Mouse (Mus musculus) mesoderm, embryonic 11.5 days (tissue): Measurements from ENCODE around the gene Gas2.

ENCODE experiments used
- DNase-seq: peaks from one replicate; pipeline ENCODE4 v3.0.0-alpha.2; 2012; ENCODE audit warnings: low read depth, low spot score

Gas2 gene

DNA sequence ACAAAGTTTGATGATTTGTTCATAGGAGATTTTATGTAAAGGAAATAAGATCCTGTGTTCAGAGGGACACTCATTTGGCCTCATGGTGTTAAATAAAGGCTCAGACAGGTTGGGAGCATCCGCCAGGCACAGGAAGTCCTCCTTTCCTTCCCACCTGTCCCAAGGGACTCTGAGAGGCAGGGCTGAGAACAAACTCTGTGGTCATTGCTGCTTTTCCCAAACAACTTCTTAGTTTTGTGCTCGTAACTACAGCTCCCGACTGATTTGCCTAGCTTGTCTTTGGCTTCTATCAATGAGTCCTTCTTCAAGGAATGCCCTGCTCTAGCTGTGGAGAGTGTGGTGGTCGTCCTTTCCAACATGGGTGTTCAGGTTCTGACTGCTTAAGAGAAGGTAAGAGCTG is 18.3 kb downstream of the Gas2 start:
- DNase-seq, result no peak

DNA sequence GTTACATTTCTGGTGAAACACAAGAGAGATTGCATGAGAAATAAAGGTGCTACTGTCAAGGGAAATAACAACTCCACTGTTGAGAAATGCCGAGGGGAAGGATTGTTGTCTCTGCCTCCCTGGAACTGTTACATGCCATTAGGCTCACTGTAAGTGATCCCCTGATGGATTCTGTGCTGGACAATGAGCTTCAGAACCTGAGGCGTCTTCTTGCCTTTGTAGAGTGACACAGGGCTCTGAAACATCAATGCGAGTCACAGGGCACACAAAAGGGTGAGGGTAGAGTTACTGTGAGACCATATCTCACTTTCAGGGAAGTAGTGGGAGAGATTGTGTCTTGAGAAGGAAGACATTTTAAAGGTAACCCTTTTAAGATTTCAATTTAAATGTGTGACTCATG is 23.5 kb downstream of the Gas2 start:
- DNase-seq, result no peak

DNA sequence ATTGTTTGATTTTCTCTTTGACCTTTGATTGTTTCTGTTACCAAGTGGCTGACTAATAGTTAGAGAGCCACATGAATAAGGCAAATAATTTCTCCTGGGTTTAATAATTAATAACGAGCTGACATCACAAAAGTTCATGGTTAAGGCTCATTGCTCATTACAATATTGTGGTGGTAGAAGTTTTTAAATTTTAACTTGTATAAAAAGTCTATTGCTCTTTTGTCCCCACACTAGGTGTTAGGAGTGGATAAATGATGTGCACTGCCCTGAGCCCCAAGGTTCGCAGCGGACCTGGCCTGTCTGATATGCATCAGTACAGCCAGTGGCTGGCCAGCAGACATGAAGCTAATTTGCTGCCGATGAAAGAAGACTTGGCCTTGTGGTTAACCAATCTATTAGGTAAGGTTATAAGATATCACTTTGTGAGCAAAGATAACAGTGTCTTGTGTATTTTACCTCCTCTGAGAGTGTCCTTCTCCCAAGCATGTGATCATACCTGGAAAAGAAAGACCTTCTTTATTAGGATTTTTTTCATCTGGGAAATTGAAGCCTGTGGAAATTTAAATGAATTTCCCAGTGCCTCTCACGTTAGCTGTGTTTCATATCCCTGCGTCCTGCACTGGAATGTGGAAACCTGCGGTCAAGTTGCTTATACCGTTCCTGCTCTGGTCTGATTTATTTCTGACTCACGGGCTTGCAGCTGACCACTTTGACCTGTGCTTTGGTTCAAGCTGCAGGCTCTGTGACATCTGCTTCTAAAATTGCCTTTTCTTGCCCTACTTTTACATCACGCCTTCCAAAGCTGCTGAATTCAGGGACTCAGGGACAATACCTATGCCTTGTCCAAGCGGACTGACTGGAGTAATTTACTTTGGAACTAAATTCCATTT is 26.1 kb downstream of the Gas2 start:
- DNase-seq, result no peak

DNA sequence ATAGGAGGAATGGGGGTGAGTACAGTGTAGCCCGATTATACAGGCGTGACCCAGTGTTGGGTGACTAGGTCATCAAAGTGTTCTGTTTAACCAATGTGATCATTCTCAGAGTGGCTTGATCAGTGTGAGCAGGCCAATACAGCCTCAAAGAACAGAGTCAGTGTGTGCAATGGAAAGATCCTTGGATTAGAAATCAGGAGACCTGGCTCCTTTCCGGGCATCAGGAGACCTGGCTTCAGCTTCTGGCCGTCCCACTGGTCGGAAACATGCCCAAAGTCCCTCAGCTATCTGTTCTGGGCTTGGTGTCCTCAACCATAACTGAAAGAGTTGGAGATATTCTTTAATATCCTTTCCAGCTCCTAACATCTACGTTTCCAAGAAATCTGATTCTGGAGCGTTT is 27.8 kb downstream of the Gas2 start:
- no peak for DNase-seq

DNA sequence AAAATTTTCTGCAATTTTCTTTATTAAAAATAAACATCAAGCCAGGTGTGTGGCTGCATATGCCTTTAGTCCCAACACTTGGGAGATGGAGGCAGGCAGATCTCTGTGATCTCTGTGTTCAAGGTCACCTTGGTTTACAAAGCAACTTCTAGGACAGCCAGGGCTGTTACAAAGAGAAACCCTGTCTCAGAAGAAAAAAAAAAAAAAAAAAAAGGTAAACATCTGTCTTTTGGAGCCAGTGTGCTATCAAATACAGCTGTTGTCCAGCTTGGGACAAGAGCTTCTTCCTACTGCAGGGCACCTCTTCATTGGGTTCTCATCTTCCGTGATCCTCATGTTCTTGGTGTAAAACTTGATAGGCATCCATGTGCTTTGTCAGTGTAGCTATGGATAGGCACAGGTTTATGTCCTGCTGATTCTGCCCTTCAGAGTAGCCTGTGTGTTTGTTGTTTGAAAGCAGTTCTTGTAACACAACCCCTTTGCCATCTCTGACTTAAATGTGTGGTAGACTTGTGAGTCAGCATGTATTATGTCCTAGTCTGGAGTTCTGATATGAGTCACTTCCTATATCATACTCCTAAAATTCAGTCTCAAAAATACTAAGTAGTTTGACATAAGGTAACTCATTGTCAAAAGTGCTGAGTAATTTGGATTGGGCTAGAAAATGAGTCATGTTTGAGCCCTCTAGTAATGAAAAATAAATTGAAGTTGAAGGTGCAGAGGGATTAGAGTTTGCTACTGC is 30.6 kb downstream of the Gas2 start:
- DNase-seq, result no peak

DNA sequence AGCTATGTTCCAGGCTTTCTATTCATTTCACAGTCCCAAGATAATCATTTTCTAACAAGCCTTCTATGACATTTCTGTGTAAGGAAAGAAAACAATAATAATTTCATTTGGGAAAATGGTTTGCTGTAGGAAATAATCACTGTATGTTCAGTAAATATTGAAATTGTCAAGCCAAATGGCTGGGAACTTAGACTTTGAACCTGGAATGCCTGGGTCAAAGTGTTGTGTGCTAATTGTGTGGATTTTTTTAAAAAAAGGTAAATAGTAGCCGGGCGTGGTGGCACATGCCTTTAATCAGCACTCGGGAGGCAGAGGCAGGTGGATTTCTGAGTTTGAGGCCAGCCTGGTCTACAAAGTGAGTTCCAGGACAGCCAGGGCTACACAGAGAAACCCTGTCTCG is 31.2 kb downstream of the Gas2 start:
- no peak for DNase-seq

DNA sequence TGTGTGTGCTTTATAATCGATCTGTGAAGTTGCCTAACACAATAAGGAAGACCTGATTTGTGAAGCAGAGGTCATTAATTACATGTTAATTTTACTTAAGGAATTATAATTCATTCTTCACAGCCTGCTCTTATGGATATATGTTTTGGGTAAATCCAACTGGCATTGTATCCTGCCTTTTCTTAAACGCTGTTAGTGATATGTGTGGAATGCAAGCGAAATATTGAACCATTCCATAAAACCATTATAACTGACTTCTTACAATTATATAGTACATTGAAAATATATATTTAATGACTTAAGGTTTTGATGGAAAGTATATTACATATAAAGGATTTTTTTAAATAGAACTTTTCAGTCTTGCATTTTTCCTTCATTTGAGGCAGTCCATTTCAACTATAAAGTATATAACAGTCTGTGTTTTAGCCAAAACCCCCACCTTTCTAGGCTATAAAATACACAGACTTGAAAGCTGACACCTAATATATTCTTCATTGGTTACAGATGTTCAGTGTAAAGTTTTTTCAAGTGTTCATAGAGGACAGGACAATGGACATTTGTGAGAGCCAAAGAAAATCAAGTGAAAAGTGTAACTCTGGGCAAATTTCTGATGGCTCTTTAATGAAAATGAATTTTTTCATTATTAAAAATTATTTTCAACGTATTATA is 32.5 kb downstream of the Gas2 start:
- no peak for DNase-seq

DNA sequence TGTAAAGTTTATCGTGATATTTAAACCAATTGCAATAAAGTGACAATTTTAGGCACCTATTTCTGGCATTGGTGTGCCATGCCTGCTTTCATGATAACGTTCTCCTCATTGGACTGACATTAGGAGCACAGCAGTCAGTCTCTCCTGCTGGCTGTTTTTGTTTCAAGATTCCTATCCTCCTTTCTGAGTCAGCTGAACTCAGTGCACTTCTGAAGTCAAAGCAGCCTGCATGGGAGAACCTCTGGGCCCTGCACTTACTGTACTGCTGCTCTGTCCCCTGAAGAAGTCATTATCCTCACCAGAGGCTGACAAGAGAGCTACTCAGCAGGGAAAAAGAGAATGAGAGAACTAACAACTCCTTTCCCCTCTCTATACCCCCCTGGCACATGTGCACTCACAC is 33.1 kb downstream of the Gas2 start:
- DNase-seq, result peak; percentile 23

DNA sequence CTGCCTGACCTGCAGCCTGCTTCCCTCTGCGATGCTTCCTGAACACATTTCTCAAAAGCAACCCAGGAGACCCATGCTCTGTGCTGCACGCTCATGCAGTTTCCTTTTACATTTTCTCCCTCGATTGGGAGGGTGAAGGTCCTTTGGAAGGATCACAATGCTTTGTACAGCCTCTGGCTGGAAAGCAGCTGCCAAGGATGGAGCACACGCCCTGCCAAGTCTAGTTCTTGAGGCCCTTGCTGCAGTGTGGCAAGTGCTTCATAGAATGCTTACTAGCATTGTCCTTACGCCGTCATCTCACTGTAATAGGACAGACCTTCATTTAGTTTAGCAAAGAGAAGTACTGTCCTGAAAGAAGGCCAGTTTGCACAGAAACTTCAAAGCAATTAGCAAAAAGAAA is 37.3 kb downstream of the Gas2 start:
- no peak for DNase-seq

DNA sequence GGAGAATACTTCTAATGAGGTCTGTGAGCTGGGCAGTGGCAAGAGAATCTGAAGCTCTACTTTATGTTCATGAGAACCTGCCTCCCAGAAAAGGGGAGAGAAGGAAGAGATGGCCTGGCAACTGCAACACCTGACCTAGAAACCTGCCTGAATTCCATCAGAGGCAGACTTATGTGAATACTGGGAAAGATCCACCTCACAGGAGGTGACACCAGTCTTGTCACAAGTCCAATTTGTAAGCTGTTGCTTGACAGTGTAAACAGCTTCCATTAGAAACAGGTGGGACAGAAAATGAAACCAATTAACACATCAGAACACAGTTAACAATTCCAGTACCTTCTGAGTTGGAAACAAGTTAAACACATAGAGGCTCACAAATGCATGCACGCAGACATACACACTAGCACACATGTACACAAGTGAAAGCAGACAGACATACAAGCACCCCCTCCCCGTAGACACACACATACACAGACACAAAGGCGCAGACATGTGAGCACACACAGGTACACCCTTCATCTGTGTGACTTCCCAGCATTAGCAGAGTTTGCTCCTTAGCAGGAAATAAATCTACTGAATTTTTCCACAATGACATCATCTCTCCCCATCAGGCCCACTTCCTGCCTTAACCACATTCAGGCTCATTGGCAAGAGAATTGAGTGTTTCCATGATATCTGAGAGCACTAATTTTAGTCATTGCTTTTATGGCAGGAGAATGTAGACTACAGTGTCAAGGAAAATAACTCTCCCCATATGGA is 51.7 kb downstream of the Gas2 start:
- DNase-seq, result peak; percentile 49

DNA sequence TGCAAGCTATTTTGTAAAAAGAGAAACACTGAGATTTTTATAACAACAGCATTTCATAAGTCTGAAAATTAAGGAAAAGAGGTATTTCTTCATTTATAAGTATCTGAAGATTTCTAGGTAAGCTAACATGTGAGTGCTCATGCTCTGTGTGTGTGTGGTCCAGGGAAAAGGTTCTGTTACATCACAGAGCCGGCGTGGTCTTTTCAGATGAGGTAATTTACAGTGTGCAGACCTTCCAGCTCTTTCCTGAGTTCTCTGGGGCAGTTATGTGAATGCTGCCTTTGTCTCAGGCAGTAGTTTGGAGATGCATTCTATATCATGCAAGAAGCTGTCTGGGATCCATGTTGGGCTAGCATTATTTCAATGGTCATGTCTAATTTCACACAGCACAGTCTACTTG is 52.3 kb downstream of the Gas2 start:
- peak; percentile 41 for DNase-seq

DNA sequence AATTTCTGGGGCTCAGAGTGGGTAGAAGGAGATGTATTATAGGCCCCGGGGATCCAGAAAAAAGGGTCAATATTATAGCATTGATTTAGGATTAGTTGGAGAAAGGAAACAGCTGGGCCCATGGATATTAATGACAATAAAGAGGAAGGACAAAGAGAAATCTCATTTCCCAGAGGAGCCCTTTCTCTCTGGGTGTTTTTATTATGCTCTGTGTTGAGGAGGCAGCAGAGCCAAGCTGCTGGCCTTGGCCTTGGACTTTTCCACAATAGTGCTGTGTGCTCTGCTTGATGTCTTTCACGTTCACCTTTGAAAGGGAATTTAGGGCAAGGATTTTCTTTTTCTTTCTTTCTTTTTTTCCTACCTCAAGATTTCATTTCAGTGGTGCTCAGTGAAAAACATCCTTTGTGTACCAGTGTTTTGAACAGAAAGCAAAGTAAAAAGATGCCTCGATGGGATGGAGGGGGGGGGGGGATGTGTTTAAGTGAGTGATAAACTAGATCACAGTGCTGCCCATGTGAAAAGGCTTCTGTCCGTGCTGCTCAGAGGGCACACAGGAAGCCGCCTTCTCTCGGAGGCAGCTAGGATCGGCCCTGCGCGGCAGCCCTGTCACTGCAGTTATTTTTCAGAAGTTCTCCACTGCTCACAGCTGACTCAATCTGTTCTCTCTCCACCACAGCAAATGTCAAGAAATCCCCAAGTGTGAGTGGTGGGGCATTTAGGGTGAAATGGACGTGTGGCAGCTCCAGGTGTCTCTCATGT is 67.1 kb downstream of the Gas2 start:
- peak; percentile 64 for DNase-seq

DNA sequence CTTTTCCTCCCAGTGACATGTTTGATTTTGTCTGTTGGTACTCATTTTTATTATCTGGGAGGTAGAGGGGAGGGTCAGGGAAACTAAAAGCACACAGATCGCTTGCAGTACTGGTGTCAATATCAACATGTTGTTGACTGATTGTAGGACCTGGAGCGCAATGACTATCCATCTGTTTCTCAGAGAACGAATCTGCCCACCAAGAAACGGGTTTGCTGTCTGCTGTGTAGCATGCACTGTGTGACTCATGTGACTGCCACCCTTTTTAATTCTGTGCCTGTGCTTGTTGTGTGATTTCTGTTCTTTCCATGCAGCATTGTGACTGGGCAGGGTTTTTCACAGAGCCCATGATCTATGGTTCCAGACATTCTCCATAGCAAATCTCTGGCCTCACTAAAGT is 69.4 kb downstream of the Gas2 start:
- no peak for DNase-seq

DNA sequence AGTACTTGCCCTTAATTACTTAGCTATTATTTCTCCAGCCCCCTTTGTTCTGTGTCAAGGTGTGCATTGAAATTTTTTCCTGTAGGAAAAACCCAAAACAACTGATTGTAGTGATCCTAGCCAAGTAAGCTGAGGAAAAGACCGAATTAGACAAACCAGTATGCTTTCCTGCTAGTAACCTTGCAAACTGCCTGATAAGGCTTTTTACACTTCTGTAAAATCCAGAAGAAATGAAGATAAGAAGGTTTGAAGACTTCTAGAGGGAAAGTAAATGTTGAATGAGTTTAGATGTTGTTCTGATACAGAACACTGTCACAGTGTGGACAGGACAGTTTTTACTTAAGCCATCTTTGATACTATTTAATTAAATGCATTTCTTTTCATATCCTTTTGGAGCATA is 75.5 kb downstream of the Gas2 start:
- no peak for DNase-seq

DNA sequence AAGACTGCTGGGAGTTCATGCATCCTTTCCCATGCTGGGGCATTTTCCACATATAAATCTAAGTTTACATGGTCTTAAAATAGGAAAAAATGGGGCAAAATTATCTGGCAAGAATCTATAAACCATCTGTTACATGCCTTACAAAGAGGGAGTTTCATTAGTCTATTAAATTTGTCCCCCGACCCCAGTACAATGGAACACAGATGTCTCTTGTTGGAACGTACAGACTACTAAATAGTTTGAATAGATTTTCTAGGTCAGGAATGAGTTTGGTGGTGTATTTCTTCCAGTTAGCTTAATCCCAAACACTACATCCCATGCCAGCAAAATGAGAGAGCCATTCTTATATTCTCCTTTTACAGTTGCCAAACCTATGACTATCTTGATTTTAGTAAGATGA is 78.6 kb downstream of the Gas2 start:
- DNase-seq, result no peak

DNA sequence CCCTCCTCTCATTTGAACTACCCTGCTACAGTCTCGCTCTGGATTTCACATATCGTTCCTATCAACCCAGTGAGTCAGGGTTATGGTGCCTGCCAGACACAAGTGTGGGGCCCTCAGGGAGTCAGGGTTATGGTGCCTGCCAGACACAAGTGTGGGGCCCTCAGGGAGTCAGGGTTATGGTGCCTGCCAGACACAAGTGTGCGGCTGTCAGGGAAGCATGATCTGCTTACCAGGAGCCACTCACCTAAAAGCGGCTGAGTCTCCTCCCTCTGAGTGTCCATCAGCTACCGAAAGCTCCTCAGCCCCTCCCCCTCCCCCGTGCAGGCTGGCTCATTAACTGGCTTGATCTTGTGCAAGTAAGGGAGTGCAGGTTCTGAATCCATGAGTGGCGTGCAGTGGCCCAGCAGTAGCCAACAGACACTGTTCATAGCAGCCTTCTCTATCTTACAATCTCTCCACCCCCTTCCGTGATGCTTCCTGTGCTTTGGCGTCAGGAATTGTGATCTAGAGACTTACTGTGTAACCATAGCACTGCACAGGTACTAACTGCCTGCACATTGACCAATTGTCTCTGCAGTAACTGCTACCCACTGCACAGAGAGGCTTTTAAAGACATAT is 93.7 kb downstream of the Gas2 start:
- no peak for DNase-seq

DNA sequence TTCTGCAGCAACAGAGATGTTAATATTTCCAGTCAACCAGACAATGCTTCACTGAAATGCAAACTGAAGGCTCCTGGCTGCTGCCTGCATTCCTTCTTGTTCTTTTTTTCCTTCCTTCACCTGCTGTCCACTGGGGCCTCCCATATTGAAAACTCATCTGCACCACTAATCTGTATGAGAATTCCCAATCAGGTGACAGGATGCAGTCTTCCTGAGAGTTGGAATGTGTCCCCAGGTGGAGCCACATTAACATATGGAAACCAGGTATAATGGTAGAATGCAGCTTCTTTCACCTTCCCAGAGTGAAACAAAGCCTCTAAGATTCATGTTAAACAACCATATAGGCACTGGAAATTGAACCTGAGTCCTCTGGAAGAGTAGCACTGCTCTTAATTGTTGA is 96.0 kb downstream of the Gas2 start:
- no peak for DNase-seq

DNA sequence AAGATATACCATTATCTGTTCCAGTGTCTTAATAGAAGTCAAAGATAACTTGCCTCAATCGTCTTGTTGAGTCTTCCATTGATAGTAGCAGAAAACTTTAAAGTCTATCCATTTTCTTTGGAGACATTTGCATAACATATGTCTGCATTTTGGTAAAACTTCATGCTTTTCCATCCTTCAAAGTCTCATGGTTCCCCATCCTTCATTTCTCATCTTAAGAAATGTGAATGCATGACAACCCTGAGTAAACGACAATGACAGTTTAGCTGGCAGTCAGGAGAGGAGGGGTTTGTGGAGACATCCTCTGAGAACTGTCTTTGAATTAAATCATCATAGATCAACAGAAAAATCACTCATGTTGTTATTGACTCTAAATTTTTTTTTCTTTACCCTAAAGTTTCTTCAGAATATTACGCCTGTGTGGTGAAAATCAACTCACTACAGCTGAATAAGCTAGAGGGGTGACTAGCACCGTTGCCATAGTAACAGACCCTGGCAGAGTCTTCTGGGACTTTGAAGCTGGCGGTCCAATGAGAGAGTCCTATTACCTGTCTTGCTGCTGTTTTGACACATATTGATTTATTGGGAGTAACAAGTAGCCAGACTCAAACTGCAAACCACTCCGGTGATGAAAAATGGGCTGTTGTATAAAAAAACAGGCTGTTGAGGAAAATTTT is 99.0 kb downstream of the Gas2 start:
- peak; percentile 61 for DNase-seq

DNA sequence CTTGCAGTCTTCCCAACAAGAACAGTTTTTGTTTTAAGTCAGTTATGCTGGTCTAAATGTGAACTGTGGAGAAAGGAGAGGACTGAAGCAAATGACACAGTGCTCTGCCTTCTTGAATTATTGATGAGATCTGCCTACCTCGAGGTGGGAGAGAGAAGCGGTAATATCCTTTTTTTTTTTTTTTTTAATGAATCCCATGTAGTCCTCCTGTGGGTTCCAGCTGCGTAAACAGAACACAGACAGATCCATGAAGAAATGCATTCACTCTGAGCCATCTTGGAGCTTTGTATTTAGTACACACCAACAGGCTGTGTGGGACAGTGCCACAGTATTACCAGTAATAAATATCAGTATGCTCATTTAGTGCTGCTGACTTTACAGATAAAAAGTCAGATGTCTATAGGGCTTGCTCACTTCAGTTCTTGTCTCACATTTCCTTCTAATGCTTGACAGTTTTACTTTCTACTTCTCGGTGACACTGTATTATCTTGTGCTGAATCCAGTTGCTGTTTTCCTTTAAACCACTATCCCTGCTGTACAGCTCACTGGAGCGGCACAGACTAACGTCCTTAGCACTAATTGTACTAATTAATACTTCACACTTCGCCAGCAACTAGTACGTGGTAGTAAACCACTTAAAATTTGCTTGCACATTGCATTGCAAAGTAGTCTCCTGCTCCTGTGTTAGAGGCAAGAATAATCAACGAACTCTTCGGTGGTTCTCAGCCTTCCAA is 100.6 kb downstream of the Gas2 start:
- DNase-seq, result no peak
